Mouse (Mus musculus) bone marrow, adult 2 months (tissue): ENCODE data around the gene Mutyh.

Experiments
- CTCF ChIP-seq: fragments of 200-500 bp; IDR thresholded peaks from 2 replicates; pipeline ENCODE4 v1.5.1; 2011; ENCODE audit warnings: low read length, control low read depth; ENCODE audit not compliant: control insufficient read depth, insufficient read depth
- POLR2A ChIP-seq: fragments of 200-500 bp; IDR thresholded peaks from 2 replicates; pipeline ENCODE4 v1.6.1; 2011; ENCODE audit warnings: low read depth, mild to moderate bottlenecking, control low read depth, low read length, borderline replicate concordance; ENCODE audit not compliant: control insufficient read depth

DNA sequence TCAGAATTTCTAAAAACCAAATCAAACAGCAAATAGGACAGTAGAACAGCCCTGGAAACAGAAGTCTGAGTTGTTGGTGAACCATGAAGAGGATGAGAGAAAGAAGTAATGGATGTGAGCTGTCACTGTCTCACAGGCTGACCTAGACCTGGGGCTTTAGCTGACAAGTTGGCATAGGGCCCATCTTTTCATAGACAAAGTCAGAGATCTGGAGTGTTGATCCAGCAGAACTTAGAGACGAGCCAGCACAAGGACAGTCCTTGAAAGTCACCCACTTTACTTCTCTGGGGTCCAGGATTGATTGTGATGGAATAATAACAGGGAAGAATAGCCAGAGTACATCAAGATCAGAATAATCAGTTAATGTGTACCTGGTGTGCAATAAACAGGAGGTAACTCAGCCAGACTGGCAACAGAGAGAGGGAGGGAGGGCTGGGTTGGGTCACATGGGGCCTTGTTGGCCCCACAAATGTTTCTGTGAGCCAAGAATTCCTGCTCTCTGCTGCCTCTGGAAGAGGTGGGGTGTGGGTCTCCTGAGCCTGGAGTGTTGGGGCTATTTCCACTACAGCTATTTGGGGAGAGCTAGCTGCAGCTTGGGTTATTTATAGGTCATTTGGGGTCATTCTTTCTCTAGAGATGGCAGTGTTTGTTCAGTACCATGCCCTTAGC, 10.9 kb upstream of the Mutyh start:
- no peak for TF ChIP-seq CTCF
- no peak for TF ChIP-seq POLR2A
